Mouse (Mus musculus): ENCODE results near the gene Dennd4a.
"Not testable (repeated sequence)": the region's sequence is repeated elsewhere in the genome, so short reads cannot be mapped to it uniquely, and the experiment has no call there.

Dennd4a gene

DNA sequence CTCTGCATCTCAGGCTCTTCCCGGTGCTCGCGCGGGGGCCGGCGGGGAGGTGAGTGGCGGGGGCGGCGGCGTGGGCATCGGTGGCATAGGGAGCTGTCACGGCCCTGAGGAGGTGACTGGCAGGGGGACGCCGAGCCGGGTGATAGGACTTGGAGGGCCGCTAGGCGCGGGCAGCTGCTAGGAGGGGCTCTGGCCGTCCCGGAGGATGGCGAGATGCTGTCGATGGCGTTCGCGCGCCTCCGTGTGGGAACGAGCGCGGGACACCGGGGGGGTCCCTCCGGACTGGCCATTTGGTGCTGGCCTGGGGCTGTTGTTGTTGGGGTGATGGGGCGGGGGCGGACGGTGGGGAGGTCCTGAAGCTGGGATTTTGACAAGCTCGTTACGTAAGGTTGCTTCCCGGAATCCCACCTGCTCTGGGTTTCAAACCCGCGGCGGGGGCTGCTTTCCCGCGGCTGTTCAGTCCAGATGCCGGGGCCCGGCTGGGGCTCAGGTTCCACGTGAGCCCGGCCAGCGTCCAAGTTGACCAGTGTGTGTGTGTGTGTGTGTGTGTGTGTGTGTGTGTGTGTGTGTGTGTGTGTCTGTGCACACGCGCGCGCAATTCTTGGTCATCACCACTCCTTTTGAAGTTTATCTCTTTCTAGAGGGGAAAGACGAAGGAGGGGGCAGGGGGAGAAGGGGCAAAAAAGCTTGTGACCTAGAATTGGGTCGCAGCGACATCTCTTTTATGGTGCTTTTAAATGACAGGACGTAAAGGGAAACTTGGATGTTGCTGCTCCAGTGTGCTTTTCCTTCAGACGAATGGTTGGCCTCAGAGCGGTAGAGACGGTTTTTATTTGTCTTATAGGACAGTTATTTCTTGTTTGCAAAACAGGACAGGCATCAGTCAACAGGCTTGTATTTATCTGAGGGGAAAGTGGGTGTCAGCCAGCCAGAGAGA is 666 bp downstream of the Dennd4a start:
- peak; percentile 48 for DNase-seq (ENCODE audit: low read depth, low spot score)

DNA sequence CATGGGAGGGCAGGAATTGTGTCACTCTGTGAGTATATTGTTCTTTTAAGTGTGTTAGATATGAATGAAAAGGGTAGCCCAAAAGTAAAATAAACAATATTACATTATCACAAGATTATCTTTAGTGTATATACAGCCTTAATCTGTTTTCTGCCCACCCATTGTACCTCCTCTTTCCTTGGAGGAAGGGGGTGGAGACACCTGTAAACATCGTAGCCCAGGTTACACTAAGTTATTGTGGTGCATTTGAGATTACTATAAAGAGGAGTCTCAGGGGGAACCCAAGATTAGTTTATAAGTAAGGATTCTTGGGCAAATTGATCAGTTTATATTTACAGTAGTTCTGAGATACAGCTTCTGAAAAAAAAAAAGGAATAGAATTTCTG is 1.3 kb downstream of the Dennd4a start:
- no peak for DNase-seq (ENCODE audit: low read depth, low spot score)

DNA sequence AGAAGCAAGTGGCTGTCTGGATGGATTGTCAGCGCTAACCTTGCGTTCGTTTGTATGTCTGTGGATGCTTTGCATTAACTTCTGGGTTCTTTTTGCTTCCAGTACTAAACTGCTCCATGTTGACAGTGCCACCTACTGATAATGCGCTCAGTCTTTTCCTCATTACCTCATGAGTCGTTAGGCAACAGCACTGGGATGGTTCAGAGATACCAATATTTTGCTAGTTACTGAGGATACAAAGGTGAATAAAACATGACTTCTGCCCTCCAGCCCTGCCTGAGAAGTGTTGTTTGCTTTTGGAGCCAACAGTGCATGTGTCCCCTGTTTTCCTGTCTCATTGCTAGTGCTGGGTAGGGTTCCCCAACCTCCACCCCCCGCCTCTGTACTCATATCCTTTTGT is 3.1 kb downstream of the Dennd4a start:
- no peak for DNase-seq (ENCODE audit: low read depth, low spot score)

DNA sequence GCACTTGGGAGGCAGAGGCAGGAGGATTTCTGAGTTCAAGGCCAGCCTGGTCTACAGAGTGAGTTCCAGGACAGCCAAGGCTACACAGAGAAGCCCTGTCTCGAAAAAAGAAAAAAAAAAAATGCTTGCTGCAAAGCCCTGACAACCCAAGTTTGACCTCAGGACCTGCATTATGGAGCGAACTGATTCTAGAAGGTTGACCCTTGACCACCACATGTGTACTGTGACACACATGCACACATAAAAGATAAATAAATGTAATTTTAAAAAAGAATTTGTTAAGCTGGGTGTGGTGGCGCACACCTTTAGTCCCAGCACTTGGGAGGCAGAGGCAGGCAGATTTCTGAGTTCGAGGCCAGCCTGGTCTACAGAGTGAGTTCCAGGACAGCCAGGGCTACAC is 8.5 kb downstream of the Dennd4a start:
- DNase-seq (ENCODE audit: low read depth, low spot score), result not testable (repeated sequence)

DNA sequence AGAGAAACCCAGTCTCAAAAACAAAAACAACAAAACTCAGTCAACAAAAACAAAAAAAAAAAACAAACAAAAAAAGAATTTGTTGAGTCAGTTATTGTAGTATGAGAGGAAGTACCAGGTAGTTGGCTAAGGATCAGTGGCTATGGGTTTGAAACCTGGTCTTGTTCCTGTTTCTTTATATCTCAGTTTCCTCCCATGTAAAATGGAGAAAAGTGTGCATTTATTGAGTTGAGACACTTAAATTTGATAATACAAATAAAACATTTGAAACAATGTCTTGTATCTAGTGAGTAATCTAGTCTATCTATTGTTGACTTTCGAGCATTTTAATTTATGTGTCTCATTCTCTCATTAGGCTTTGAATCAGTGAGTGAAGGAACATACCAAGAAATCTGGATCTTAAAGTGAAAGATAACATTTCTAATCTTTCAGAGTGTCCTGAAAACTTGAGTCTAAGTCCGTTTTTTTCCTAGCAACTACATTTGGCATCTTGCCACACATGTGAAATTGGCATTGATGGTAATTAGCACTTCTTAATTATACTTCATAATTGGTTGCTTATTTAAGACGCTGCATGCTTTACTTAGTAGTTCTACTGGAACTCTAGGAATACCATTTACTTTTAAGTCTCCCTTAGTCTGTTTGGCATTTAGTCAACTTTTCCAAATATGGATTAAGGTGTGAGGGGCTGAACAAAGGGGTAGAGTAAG is 9.1 kb downstream of the Dennd4a start:
- DNase-seq (ENCODE audit: low read depth, low spot score), result no peak

DNA sequence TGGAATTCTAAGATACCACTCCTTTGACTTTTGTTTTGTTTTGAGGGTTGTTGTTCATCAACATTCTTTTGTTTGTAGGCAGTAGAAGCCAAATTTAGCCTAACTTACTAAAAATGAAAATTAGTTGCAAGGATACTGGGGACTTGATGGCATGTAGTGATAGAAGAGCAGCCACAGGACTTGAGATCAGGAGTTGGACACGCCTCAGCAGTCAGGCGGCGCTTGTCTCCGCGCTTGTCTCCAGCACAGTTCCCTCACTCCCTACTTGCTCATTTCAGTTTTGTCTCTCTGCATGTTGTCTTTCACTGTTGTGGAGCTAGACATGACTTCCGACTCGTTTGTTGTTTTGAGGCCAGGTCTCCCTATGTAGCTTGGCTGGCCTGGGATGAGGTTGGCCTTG is 11.1 kb downstream of the Dennd4a start:
- peak; percentile 6 for DNase-seq (ENCODE audit: low read depth, low spot score)

DNA sequence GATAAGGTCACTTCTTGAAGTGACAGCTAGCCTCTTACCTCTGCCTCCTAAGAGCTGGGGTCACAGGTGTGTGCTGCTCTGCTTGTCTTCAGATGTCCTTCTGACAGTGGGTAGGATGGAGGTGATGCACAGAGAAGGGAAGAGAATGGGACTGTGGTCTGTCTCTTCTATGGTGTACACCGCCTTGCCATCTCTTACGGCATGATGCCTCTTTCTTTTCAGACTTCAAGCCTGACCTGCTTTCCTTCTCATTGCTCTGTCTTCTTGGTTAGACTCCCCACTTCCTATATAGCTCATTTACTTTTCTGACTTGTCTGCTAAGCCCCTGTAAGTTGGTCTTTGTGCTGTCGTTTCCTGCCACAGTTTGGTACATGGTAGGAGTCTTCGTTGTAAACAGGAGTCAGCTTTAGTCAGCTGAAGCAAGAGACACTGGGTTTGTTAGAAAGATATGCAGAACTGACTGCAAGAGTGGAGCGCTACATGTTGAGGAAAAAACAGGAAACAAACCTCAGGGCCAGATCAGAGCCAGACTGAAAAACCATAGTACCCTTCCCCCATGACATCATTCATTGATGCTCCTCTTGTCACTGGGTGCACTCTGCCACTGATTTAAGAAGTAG is 13.4 kb downstream of the Dennd4a start:
- DNase-seq (ENCODE audit: low read depth, low spot score), result no peak

DNA sequence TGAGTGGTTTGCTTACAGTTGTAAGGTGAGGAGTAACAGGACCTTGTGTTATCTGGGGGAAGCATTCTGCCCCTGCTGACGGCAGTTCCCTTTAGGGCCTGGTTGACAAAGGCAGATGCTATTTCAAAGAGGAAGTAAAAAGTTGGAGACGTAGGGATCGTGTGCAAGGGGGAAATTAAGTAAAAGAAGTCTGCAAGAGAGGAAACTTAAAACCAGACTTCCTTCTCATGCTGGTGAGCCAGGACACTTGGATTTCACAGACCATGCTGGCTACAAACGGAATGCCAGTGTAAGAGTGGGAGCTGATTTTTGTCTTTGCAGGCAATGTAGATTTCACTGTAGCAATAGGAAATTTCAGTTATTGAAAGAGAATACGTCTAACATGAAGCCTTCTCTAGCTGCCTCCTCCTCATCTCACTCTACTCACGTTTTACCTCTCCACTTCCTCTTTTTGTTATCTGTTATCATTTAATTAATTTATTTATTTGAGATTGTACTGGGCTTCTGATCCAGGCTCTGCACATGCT is 19.0 kb downstream of the Dennd4a start:
- no peak for DNase-seq (ENCODE audit: low read depth, low spot score)

DNA sequence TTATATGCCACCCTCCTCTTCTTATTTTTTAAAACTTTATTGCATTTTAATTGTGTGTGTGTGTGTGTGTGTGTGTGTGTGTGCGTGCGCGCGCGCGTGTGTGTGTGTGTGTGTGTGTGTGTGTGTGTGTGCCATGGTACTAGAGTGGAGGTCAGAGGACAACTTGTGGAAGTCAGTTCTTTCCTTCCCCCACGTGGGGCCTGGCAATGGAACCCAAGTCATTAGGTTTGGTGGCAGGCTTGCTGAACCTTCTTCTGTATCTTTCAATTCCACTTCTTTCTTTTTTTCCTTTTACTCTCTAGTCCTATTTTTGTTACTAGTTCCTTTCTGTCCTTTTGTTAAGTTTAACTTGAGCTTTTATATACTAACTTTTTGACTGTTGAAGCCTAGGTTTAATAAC is 19.5 kb downstream of the Dennd4a start:
- no peak for DNase-seq (ENCODE audit: low read depth, low spot score)

DNA sequence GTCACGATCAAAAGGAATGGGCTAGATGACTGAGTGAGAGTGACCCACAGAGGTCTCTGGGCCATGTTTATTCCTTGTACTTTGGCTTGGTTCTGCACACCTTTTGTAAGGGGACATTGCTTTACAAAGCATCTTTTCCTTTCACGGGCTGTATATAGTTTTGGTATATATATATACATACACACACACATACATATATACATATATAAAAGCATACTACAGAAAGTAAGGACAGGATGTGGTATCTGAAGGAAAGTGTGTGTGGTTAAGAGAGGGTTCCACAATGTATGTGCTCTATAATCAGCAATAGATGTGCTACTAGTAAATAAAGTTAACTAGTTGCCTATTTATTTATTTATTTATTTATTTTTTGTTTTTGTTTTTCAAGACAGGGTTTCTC is 20.6 kb downstream of the Dennd4a start:
- DNase-seq (ENCODE audit: low read depth, low spot score), result no peak

DNA sequence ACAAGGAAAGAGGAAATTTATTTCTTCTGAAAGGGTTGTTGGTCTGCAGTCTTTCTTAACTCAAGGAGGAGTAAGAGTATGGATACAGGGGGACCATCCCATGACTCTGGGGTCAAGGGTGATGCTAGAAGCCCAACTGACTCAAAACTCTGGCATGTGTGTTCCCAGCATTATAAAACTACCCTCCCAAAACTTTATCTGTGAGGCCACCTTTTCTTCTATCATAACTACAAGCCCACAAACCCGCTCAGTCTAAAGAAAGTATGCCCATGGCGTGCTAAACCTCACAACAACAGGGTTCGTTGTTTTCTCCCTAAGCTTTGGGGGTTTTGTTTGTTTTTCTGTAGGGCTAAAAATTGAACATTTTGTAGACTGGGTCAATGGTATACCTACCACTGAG is 23.3 kb downstream of the Dennd4a start:
- no peak for DNase-seq (ENCODE audit: low read depth, low spot score)

DNA sequence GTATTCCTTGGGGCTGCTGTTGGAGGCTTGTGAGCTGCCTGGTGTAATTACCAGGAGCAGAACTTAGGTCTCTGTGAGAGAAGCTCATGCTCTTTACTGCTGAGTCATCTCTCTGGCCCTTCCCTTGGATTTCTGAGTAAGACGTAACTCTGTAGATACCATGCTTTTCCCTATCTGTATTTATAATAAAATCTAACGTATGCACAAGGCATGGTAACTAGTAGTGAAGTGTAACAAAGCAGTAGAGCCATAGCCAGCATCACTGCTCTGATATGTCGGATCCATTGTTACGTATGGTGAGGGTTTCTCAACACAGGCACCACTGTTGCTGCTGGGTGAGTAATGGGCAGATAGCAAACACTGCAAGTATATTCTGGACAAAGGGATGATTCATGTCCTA is 34.2 kb downstream of the Dennd4a start:
- DNase-seq (ENCODE audit: low read depth, low spot score), result no peak

DNA sequence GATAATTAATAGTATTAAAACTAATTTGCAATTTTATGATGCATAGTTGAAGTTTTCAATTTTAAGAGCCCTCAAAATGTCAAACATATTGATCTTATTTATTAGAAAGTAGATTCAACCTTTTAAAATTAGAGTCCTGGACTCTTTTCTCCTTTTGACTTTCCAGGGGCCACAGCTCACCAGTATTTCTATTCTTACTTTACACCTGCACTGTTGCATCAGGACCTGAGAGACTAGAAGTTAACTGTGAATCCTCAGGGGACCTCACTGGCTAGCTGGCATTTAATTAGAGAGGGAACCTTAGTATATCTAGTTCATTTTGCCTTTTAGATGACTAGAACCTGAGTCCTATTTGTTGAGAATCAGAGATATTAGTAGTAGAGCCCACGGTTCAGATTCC is 38.4 kb downstream of the Dennd4a start:
- no peak for DNase-seq (ENCODE audit: low read depth, low spot score)

DNA sequence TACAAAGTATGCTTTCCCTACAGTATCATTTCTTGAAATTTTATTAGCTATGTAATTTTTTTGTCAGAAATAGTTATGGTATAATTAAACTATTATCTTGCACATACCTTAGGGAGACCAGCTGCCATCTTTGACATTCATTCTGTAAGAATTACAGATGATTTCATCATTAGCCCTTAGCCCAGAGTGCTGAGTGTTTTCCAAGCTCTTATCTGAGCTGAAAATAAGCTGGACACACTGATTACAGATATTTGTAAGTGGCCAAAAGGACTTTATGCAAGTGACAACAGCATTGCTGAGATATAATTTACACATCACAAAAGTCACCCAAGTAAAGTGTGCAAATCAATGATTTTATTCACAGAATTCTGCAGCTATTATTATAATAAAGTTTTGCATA is 48.9 kb downstream of the Dennd4a start:
- no peak for DNase-seq (ENCODE audit: low read depth, low spot score)

DNA sequence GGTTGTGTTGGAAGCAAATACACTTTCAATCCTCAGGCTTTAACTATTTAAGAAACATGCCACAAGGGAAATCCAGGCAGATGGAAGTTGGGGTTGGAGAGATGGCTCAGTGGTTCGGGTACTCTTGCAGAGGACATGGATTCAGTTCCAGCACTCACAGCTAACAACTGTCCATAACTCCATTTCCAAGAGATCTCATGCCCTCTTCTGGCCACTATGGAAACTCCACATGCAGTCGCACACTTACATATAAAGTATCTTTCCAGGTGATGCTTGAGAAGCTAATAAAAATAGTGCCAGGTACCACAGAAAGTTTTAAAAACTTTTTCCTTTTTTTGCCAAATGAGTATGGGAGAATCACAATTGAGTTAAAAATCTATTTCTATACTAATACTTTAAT is 51.5 kb downstream of the Dennd4a start:
- peak; percentile 51 for DNase-seq (ENCODE audit: low read depth, low spot score)

DNA sequence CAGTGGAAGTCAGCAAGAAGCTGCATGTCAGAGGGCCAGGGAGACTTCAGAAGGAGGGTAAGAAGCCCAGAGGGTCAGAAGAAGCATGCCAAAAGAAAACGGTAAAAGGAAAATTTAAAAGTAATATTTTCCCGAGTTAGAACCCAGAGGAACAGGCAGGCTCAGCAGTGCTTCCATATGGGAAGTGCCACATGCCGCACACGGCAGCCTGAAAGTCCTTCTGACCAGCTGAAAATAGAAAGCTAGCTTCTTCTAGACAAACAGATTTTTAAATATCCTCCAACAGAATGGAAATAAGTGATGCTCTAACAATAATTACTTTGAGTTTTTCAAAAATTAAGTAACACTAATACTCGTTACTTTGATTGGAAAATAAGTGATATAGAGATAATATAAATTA is 74.9 kb downstream of the Dennd4a start:
- no peak for DNase-seq (ENCODE audit: low read depth, low spot score)

DNA sequence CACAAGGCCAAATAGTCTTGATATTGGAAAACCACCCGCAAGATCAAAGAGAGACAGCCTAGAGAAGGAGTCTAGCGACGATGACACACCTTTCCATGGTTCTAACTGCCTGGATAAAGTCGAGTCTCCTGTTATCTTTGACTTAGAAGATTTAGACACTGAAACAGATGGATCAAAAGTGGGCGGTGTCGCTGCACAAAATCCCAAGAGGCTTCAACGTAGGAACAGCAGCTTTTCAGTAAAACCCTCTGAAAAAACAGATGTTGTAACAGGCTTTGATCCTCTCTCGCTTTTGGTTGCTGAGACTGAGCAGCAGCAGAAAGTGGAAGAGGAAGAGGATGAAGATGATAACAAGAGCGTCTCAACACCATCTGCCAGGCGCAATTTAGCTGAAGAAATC is 85.5 kb downstream of the Dennd4a start:
- DNase-seq (ENCODE audit: low read depth, low spot score), result no peak

DNA sequence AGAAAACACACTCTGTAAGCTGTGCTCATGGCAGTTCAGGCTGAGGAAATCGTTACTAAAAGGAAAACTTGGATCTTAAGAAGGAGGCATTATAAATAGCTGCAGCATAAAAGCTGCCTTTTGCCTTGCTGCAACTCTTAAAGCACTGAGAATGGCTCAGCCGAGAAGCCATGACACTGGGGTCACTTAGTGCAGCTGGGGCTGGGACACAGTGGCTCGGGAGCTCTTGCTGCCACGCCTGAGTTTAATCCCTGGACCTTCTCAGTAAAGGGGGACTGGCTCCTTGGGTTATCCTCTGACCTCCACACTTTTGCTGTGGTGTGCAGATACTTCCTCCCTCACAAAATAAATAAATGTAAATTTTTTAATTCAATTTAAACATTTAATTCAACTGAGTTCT is 91.7 kb downstream of the Dennd4a start:
- DNase-seq (ENCODE audit: low read depth, low spot score), result no peak

DNA sequence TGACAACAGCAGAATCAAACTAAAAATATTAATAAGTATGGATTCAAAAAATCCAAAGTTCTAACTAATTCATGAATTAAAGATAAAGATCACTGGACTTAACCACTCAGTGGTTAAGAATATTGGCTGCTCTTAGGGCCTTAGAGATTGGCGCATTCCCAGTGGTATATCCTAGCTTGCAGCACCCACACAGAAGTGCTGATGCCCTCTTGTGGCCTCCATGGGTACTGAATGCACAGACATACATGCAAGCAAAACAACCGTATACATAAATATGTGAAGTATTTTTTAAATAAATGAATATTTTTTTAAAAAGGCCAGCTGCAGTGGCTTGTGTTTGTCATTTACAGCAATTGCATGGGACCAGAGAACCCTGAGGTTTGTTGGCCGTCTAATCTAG is 92.2 kb downstream of the Dennd4a start:
- peak; percentile 83 for DNase-seq (ENCODE audit: low read depth, low spot score)

DNA sequence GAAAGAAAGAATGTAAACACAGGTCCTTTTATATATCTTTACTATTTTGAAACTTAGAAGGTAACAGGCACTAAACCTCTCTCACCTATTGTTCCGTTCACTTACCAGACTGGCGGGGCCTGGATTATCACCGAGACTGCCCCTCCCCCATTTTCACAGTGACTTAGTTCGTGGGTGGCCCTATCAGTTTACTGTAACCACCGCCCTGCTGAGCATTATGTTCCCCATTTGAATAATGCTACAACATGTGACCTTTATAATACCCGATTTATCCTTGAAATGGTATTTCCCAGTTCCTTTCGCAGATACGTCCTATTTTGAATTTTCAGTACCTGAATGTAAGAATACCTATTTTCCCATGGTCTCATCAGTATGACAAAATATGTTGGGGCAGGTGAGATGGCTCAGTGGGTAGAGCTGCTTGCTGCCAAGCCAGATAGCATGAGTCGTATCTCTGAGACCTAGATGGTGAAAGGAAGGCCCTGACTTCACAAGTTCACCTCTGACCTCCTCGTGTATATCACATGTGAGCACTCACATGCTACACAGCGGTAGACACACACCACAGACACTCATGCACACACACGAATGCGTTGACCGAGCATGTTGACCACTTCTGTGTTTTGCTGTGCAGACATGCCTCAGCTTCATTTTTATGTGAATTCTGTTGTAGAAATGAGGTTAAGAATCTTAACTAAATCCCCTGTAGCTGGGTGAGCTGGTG is 93.9 kb downstream of the Dennd4a start:
- peak; percentile 42 for DNase-seq (ENCODE audit: low read depth, low spot score)

DNA sequence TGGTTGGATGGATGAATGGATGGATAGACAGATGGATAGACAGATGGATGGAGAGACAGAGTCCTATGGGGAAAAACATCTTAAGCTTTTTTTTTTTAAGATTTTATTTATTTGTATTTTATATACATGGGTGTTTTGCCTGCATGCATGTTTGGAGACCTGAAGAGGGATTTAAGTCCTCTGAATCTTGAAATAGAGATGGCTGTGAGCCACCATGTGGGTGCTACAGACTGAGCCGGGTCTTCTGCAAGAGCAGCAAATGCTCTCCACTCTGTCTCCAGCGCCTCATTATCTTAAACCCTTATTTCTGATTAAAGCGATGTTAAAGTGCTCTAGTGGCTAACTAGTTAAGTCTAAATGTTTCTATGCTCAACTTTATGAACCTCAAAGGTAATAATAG is 96.3 kb downstream of the Dennd4a start:
- DNase-seq (ENCODE audit: low read depth, low spot score), result no peak

DNA sequence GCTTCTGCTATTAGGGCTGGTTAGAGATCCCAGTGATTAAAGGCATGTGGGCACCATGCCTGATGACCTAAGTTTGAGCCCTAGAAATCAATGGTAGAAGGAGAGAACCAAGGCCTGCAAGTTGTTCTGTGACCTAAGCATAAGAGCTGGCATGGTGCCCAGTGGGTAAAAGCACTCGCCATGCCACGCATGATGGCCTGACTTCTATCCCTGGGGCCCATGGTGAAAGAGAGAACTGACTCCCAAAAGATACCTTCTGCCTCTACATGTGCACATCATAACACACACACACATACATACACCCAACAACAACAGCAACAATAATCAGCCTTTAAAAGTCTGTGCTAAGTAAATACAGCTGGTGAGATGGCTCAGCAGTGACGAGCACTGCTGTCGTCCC is 102.3 kb downstream of the Dennd4a start:
- DNase-seq (ENCODE audit: low read depth, low spot score), result no peak

Data from ZHBTc4 (cell line).